Mouse (Mus musculus) monocyte, adult 5-6 weeks (primary cell): ENCODE data around the gene Armh2. TPM values are rescaled to one million over a fixed set of nuclear protein-coding genes. Genes with fewer than 3 reads are reported as not detected.

Experiments used
- ATAC-seq: fragments of 153-309, 156-312 bp; replicated peaks from 2 replicates; pipeline ENCODE4 v1.8.0; 2017; ENCODE audit warnings: mild to moderate bottlenecking; ENCODE audit not compliant: low TSS enrichment, insufficient number of reproducible peaks, severe bottlenecking, poor library complexity, low FRiP score
- total RNA-seq: library from RNA; stranded (forward); fragments of 200-1000, 200-491, 200-594 nt; gene quantifications from 3 replicates; pipeline ENCODE4 v1.2.3, GENCODE M21; 2017

The Armh2 gene
- total RNA-seq, 1 experiment from 2014 or later, result not detected

DNA sequence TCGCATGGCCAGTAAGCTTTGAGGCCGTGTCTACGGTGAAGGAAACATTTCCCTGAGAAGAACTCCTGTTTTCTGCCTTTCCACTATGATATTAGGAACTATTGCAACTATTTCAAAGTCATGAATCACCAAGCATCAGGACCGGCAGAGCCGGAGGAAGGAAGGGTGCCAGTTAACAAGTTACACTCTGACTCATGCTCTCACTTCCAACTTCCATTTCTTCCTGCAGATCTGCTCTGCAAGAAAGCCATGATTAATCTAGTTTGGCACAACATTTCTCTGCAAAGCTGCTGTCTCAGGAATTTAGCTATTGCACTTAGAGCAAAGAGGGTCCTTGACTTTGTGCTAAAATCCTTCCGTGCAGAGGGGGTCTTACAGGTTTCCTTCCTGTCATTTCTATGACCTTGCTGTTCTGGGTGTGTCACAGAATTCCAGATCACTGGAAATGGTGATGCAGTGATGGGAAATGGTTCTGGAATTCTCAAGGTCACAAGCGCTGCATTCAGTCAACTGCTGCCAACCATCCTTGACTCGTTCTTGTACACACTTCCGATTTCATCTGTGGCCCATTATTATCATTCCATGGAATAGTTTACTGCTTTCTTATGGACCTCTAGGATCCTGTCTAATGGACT lies 51.5 kb downstream of the Armh2 start:
- peak; percentile 51; the same call in 1 of the 2 replicates for ATAC-seq

Other genes starting within 250 kb of the Armh2 start
- gene Ripor2, start 159.0 kb upstream of the Armh2 start, total RNA-seq, result 128 to 224 TPM (median 134 TPM) in 3 replicates
- 27.5 to 35.1 TPM (median 30.2 TPM) in 3 replicates for gene Gmnn, start 20.7 kb downstream of the Armh2 start, total RNA-seq
- gene BC005537, start 60.4 kb downstream of the Armh2 start, total RNA-seq, result 62.4 to 79.9 TPM (median 67.1 TPM) in 3 replicates
- 27.0 to 33.5 TPM (median 33.2 TPM) in 3 replicates for gene Acot13, start 90.3 kb downstream of the Armh2 start, total RNA-seq
- gene Tdp2, start 90.4 kb downstream of the Armh2 start, total RNA-seq, result 44.8 to 50.7 TPM (median 49.0 TPM) in 3 replicates
- not detected in 3 replicates for gene D130043K22Rik, start 103.9 kb downstream of the Armh2 start, total RNA-seq
- gene Aldh5a1, start 196.4 kb downstream of the Armh2 start, total RNA-seq, result 0.19 TPM in 1 of 3 replicates, not detected in the others
- 0.11 to 1.8 TPM (median 0.39 TPM) in 3 replicates for gene Gpld1, start 201.9 kb downstream of the Armh2 start, total RNA-seq